Mouse (Mus musculus) E14TG2a.4 (cell line): ENCODE results near the gene Trappc6b.

Source experiments
- H3K27me3 ChIP-seq: 2 replicates; pipeline ENCODE4 v1.6.1; 2014; ENCODE audit warnings: low read length, control low read depth; ENCODE audit not compliant: insufficient read depth
- H3K36me3 ChIP-seq: 2 replicates; pipeline ENCODE4 v1.6.1; 2014; ENCODE audit warnings: low read length, control low read depth; ENCODE audit not compliant: insufficient read depth
- H3K4me1 ChIP-seq: replicated peaks from 2 replicates; pipeline ENCODE4 v1.6.1; 2014; ENCODE audit warnings: low read depth, low read length, control low read depth
- H3K4me3 ChIP-seq: replicated peaks from 2 replicates; pipeline ENCODE4 v1.5.1; 2014; ENCODE audit warnings: mild to moderate bottlenecking, low read length
- H3K9me3 ChIP-seq: 2 replicates; pipeline ENCODE4 v1.6.1; 2014; ENCODE audit warnings: low read length, control low read depth
- CTCF ChIP-seq: conservative IDR thresholded peaks from 2 replicates; pipeline ENCODE4 v1.5.1; 2014; ENCODE audit warnings: low read length
- NANOG ChIP-seq: IDR thresholded peaks from 2 replicates; pipeline ENCODE4 v1.6.1; 2014; ENCODE audit warnings: borderline replicate concordance, low read length, mixed read lengths
- POU5F1 ChIP-seq: IDR thresholded peaks from 2 replicates; pipeline ENCODE4 v1.6.1; 2014; ENCODE audit warnings: low read length, borderline replicate concordance

Trappc6b gene

GRCm38 (mm10) chr12:59080461-59080860 lies 19.2 kb upstream of the Trappc6b start:
- no peak for TF ChIP-seq CTCF
- TF ChIP-seq NANOG, result no peak
- TF ChIP-seq POU5F1, result no peak
- Histone ChIP-seq H3K27me3 (peaks cover 4% of the 10 kb centered on the region; the same call in 1 of the 2 replicates), H3K4me1 (peaks cover 15% of the 10 kb centered on the region), H3K4me3 (peak overlapping the region; percentile 53), H3K9me3 (no peaks in the 10 kb centered on the region), H3K36me3 (no peaks in the 10 kb centered on the region; the same call in 1 of the 2 replicates)

GRCm38 (mm10) chr12:59077883-59078282 lies 16.6 kb upstream of the Trappc6b start:
- Histone ChIP-seq H3K4me1 (peaks cover 10% of the 10 kb centered on the region), H3K36me3 (peaks cover 17% of the 10 kb centered on the region), H3K4me3 (no peak overlapping the region), H3K27me3 (peaks cover 4% of the 10 kb centered on the region; the same call in 1 of the 2 replicates), H3K9me3 (no peaks in the 10 kb centered on the region)
- TF ChIP-seq POU5F1, result no peak
- no peak for TF ChIP-seq NANOG
- no peak for TF ChIP-seq CTCF

GRCm38 (mm10) chr12:59076996-59077395 lies 15.7 kb upstream of the Trappc6b start:
- peaks cover 16% of the 10 kb centered on the region for H3K4me1 ChIP-seq
- peaks cover 4% of the 10 kb centered on the region; the same call in 1 of the 2 replicates for H3K27me3 ChIP-seq
- peaks cover 26% of the 10 kb centered on the region for H3K36me3 ChIP-seq
- no peak for TF ChIP-seq NANOG
- TF ChIP-seq POU5F1, result no peak
- TF ChIP-seq CTCF, result no peak
- no peaks in the 10 kb centered on the region for H3K9me3 ChIP-seq
- H3K4me3 ChIP-seq, result no peak overlapping the region

GRCm38 (mm10) chr12:59074052-59074451 lies 12.8 kb upstream of the Trappc6b start:
- H3K4me3 ChIP-seq, result no peak overlapping the region
- peaks cover 55% of the 10 kb centered on the region for H3K36me3 ChIP-seq
- no peak for TF ChIP-seq POU5F1
- TF ChIP-seq CTCF, result no peak
- TF ChIP-seq NANOG, result no peak
- H3K9me3 ChIP-seq, result no peaks in the 10 kb centered on the region
- H3K4me1 ChIP-seq, result peaks cover 20% of the 10 kb centered on the region
- no peaks in the 10 kb centered on the region for H3K27me3 ChIP-seq

- Histone ChIP-seq H3K9me3 (no peaks in the 10 kb centered on the region), H3K4me3 (no peak overlapping the region), H3K4me1 (peaks cover 34% of the 10 kb centered on the region), H3K36me3 (peaks cover 66% of the 10 kb centered on the region), H3K27me3 (no peaks in the 10 kb centered on the region)
- TF ChIP-seq NANOG (no peak), POU5F1 (no peak), CTCF (no peak)
Observed at GRCm38 (mm10) chr12:59072286-59072685, 11.0 kb upstream of the Trappc6b start.

- no peak for TF ChIP-seq POU5F1
- no peak for TF ChIP-seq NANOG
- TF ChIP-seq CTCF, result no peak
Observed at GRCm38 (mm10) chr12:59068791-59069190, 7.5 kb upstream of the Trappc6b start.

GRCm38 (mm10) chr12:59067095-59067494 lies 5.8 kb upstream of the Trappc6b start:
- Histone ChIP-seq H3K4me1 (peaks cover 31% of the 10 kb centered on the region), H3K27me3 (no peaks in the 10 kb centered on the region), H3K9me3 (no peaks in the 10 kb centered on the region), H3K36me3 (peaks cover 42% of the 10 kb centered on the region), H3K4me3 (peak overlapping the region; percentile 100)
- TF ChIP-seq NANOG (no peak), CTCF (no peak), POU5F1 (no peak)

More at GRCm38 (mm10) chr12:59068791-59069190, 7.5 kb upstream of the Trappc6b start:
- peak overlapping the region; percentile 100; the same call in 1 of the 2 replicates for H3K4me3 ChIP-seq
- no peaks in the 10 kb centered on the region for H3K27me3 ChIP-seq
- H3K4me1 ChIP-seq, result peaks cover 35% of the 10 kb centered on the region
- peaks cover 56% of the 10 kb centered on the region for H3K36me3 ChIP-seq
- H3K9me3 ChIP-seq, result no peaks in the 10 kb centered on the region

- TF ChIP-seq POU5F1 (no peak), NANOG (no peak), CTCF (no peak)
- peaks cover 36% of the 10 kb centered on the region for H3K36me3 ChIP-seq
- no peaks in the 10 kb centered on the region for H3K9me3 ChIP-seq
- H3K4me3 ChIP-seq, result peak within 1 kb of the TSS; percentile 100
- H3K4me1 ChIP-seq, result peaks cover 26% of the 10 kb centered on the region
- H3K27me3 ChIP-seq, result no peaks in the 10 kb centered on the region
Observed at GRCm38 (mm10) chr12:59066448-59067077, 5.3 kb upstream of the Trappc6b start, which contains the start of gene Pnn. TSS of gene Pnn (plus strand) at chr12:59066884.

- peak overlapping the region; percentile 100 for H3K4me3 ChIP-seq
- peaks cover 29% of the 10 kb centered on the region for H3K36me3 ChIP-seq
- no peaks in the 10 kb centered on the region for H3K9me3 ChIP-seq
- TF ChIP-seq NANOG (no peak), POU5F1 (no peak), CTCF (no peak)
- H3K27me3 ChIP-seq, result no peaks in the 10 kb centered on the region
- H3K4me1 ChIP-seq, result peaks cover 23% of the 10 kb centered on the region
Observed at GRCm38 (mm10) chr12:59065776-59066175, 4.5 kb upstream of the Trappc6b start.
